Mouse (Mus musculus) neural tube, embryonic 15.5 days (tissue): ENCODE data around the gene Lrba. TPM values are rescaled to one million over a fixed set of nuclear protein-coding genes. Genes with fewer than 3 reads are reported as not detected.

Experiments used
- ATAC-seq: fragments of 200-750 bp; cut with Nextera tagmentation; 2 replicates; pipeline ENCODE4 v1.8.0; 2017; ENCODE audit warnings: mild to moderate bottlenecking, moderate TSS enrichment, moderate library complexity; ENCODE audit not compliant: low FRiP score
- H3K27ac ChIP-seq: fragments of 300-500 bp; sonication (generic); replicated peaks from 2 replicates; pipeline ENCODE4 v1.5.1; 2015; ENCODE audit warnings: mild to moderate bottlenecking, inconsistent platforms
- H3K27me3 ChIP-seq: fragments of 300-500 bp; sonication (generic); replicated peaks from 2 replicates; pipeline ENCODE4 v1.6.1; 2015; ENCODE audit warnings: inconsistent platforms
- H3K36me3 ChIP-seq: fragments of 300-500 bp; sonication (generic); 2 replicates; pipeline ENCODE4 v1.6.1; 2015; ENCODE audit warnings: inconsistent platforms
- H3K4me1 ChIP-seq: fragments of 300-500 bp; sonication (generic); 2 replicates; pipeline ENCODE4 v1.6.1; 2015; ENCODE audit warnings: inconsistent platforms
- H3K4me2 ChIP-seq: fragments of 300-500 bp; sonication (generic); 2 replicates; pipeline ENCODE4 v1.6.1; 2015; ENCODE audit warnings: inconsistent platforms, mild to moderate bottlenecking, moderate library complexity
- H3K4me3 ChIP-seq: fragments of 300-500 bp; sonication (generic); replicated peaks from 2 replicates; pipeline ENCODE4 v1.5.1; 2015; ENCODE audit warnings: mild to moderate bottlenecking, inconsistent platforms
- H3K9ac ChIP-seq: fragments of 300-500 bp; sonication (generic); replicated peaks from 2 replicates; pipeline ENCODE4 v1.6.1; 2015; ENCODE audit warnings: mild to moderate bottlenecking, inconsistent platforms
- H3K9me3 ChIP-seq: fragments of 300-500 bp; sonication (generic); replicated peaks from 2 replicates; pipeline ENCODE4 v1.6.1; 2016; ENCODE audit warnings: inconsistent platforms
- WGBS: fragments of 180-500 bp; shearing (Covaris S2); methylation state at CpG from one replicate; pipeline ENCODE4 v1.1.7; 2015; ENCODE audit warnings: mixed read lengths; 5-methylcytosine and 5-hydroxymethylcytosine counted together
- polyA plus RNA-seq: library from polyadenylated mRNA; unstranded; fragments of >200 nt; fragmentation: Nextera tagmentation; extraction: Ambion mirVana; gene quantifications from 2 replicates; pipeline ENCODE4 v1.2.1, GENCODE M21; 2015

Lrba gene
- polyA plus RNA-seq, 1 experiment from 2014 or later = 5.7 TPM

GRCm38 (mm10) chr3:86701163-86701563 is 476.7 kb downstream of the Lrba start:
- peak; percentile 84 for ATAC-seq
- Histone ChIP-seq H3K27ac (peak overlapping the region; percentile 29), H3K4me2 (no peak overlapping the region), H3K27me3 (no peaks in the 10 kb centered on the region), H3K9me3 (no peaks in the 10 kb centered on the region), H3K4me1 (0 out of 2 replicates have a peak, but pooled peaks cover 6% of the 10 kb centered on the region), H3K36me3 (no peaks in the 10 kb centered on the region), H3K4me3 (no peak overlapping the region), H3K9ac (no peak overlapping the region)
- 15% methylated on average over 1 of the region's 1 CpGs for WGBS

- no peak overlapping the region for H3K4me2 ChIP-seq
- peaks cover 3% of the 10 kb centered on the region; the same call in 1 of the 2 replicates for H3K4me1 ChIP-seq
- H3K9me3 ChIP-seq = no peaks in the 10 kb centered on the region
- no peak overlapping the region for H3K9ac ChIP-seq
- no peak for ATAC-seq
- H3K4me3 ChIP-seq = no peak overlapping the region
- no peaks in the 10 kb centered on the region for H3K27me3 ChIP-seq
- WGBS = 33% methylated on average over 4 of the region's 4 CpGs
- no peak overlapping the region for H3K27ac ChIP-seq
- no peaks in the 10 kb centered on the region for H3K36me3 ChIP-seq
Observed at GRCm38 (mm10) chr3:86709472-86709871, 485.0 kb downstream of the Lrba start.

GRCm38 (mm10) chr3:86711530-86711929 is 487.1 kb downstream of the Lrba start:
- ATAC-seq = no peak
- WGBS = 45% methylated on average over 1 of the region's 1 CpGs

GRCm38 (mm10) chr3:86712758-86713157 is 488.3 kb downstream of the Lrba start:
- no peaks in the 10 kb centered on the region for H3K9me3 ChIP-seq
- ATAC-seq = peak; percentile 66
- no peak overlapping the region for H3K9ac ChIP-seq
- no peak overlapping the region for H3K4me3 ChIP-seq
- WGBS = 18% methylated on average over 3 of the region's 3 CpGs
- no peak overlapping the region for H3K4me2 ChIP-seq
- peaks cover 3% of the 10 kb centered on the region; the same call in 1 of the 2 replicates for H3K4me1 ChIP-seq
- 0 out of 2 replicates have a peak, but pooled peaks cover 2% of the 10 kb centered on the region for H3K27me3 ChIP-seq
- peak overlapping the region; percentile 66 for H3K27ac ChIP-seq
- H3K36me3 ChIP-seq = no peaks in the 10 kb centered on the region

More at GRCm38 (mm10) chr3:86711530-86711929, 487.1 kb downstream of the Lrba start:
- H3K9ac ChIP-seq = no peak overlapping the region
- H3K4me3 ChIP-seq = no peak overlapping the region
- no peaks in the 10 kb centered on the region for H3K9me3 ChIP-seq
- no peaks in the 10 kb centered on the region for H3K36me3 ChIP-seq
- 0 out of 2 replicates have a peak, but pooled peaks cover 2% of the 10 kb centered on the region for H3K27me3 ChIP-seq
- H3K27ac ChIP-seq = peak overlapping the region; percentile 29; the same call in 1 of the 2 replicates
- H3K4me2 ChIP-seq = no peak overlapping the region
- peaks cover 3% of the 10 kb centered on the region; the same call in 1 of the 2 replicates for H3K4me1 ChIP-seq

GRCm38 (mm10) chr3:86714446-86714845 is 490.0 kb downstream of the Lrba start:
- Histone ChIP-seq H3K9ac (no peak overlapping the region), H3K4me3 (no peak overlapping the region), H3K27me3 (0 out of 2 replicates have a peak, but pooled peaks cover 2% of the 10 kb centered on the region), H3K4me1 (peaks cover 3% of the 10 kb centered on the region; the same call in 1 of the 2 replicates), H3K4me2 (no peak overlapping the region), H3K36me3 (no peaks in the 10 kb centered on the region), H3K27ac (no peak overlapping the region), H3K9me3 (no peaks in the 10 kb centered on the region)
- 78% methylated on average over 2 of the region's 2 CpGs for WGBS
- ATAC-seq = no peak

- 0 out of 2 replicates have a peak overlapping the region, but pooled peaks have one; percentile 18 for H3K27ac ChIP-seq
- H3K27me3 ChIP-seq = no peaks in the 10 kb centered on the region
- H3K9me3 ChIP-seq = no peaks in the 10 kb centered on the region
- 25% methylated on average over 9 of the region's 9 CpGs for WGBS
- peaks cover 11% of the 10 kb centered on the region; the same call in 1 of the 2 replicates for H3K4me1 ChIP-seq
- H3K4me2 ChIP-seq = no peak overlapping the region
- no peaks in the 10 kb centered on the region for H3K36me3 ChIP-seq
- no peak overlapping the region for H3K9ac ChIP-seq
- no peak for ATAC-seq
- H3K4me3 ChIP-seq = no peak overlapping the region
Observed at GRCm38 (mm10) chr3:86723415-86724298, 499.2 kb downstream of the Lrba start.

- Histone ChIP-seq H3K9me3 (no peaks in the 10 kb centered on the region), H3K36me3 (no peaks in the 10 kb centered on the region), H3K4me2 (no peak overlapping the region), H3K27me3 (no peaks in the 10 kb centered on the region), H3K9ac (no peak overlapping the region), H3K27ac (no peak overlapping the region), H3K4me3 (no peak overlapping the region), H3K4me1 (peaks cover 8% of the 10 kb centered on the region; the same call in 1 of the 2 replicates)
- WGBS = 85% methylated on average over 9 of the region's 9 CpGs
- ATAC-seq = no peak
Observed at GRCm38 (mm10) chr3:86725113-86725512, 500.6 kb downstream of the Lrba start.

- H3K9me3 ChIP-seq = no peaks in the 10 kb centered on the region
- H3K9ac ChIP-seq = no peak overlapping the region
- H3K27me3 ChIP-seq = no peaks in the 10 kb centered on the region
- H3K36me3 ChIP-seq = no peaks in the 10 kb centered on the region
- H3K4me3 ChIP-seq = no peak overlapping the region
- H3K4me1 ChIP-seq = peaks cover 12% of the 10 kb centered on the region
- 59% methylated on average over 3 of the region's 3 CpGs for WGBS
- peak overlapping the region; percentile 58; the same call in 1 of the 2 replicates for H3K27ac ChIP-seq
- no peak overlapping the region for H3K4me2 ChIP-seq
- no peak for ATAC-seq
Observed at GRCm38 (mm10) chr3:86738831-86739230, 514.4 kb downstream of the Lrba start.

- H3K36me3 ChIP-seq = no peaks in the 10 kb centered on the region
- peaks cover 16% of the 10 kb centered on the region for H3K4me1 ChIP-seq
- H3K9me3 ChIP-seq = no peaks in the 10 kb centered on the region
- H3K27ac ChIP-seq = peak overlapping the region; percentile 60
- no peak overlapping the region for H3K9ac ChIP-seq
- no peaks in the 10 kb centered on the region for H3K27me3 ChIP-seq
- no peak overlapping the region for H3K4me2 ChIP-seq
- no peak overlapping the region for H3K4me3 ChIP-seq
- WGBS = 19% methylated on average over 4 of the region's 4 CpGs
- peak; percentile 82 for ATAC-seq
Observed at GRCm38 (mm10) chr3:86739745-86740144, 515.3 kb downstream of the Lrba start.

GRCm38 (mm10) chr3:86745348-86745747 is 520.9 kb downstream of the Lrba start:
- Histone ChIP-seq H3K4me3 (no peak overlapping the region), H3K27ac (peak overlapping the region; percentile 78), H3K9me3 (no peaks in the 10 kb centered on the region), H3K4me1 (peaks cover 26% of the 10 kb centered on the region), H3K27me3 (no peaks in the 10 kb centered on the region), H3K4me2 (peak overlapping the region; percentile 31; the same call in 1 of the 2 replicates), H3K9ac (no peak overlapping the region), H3K36me3 (no peaks in the 10 kb centered on the region)
- peak; percentile 39; the same call in 1 of the 2 replicates for ATAC-seq
- WGBS = 36% methylated on average over 4 of the region's 4 CpGs

- no peaks in the 10 kb centered on the region for H3K9me3 ChIP-seq
- H3K27ac ChIP-seq = peak overlapping the region; percentile 78
- H3K36me3 ChIP-seq = no peaks in the 10 kb centered on the region
- peaks cover 26% of the 10 kb centered on the region for H3K4me1 ChIP-seq
- H3K9ac ChIP-seq = no peak overlapping the region
- H3K4me3 ChIP-seq = no peak overlapping the region
- no peaks in the 10 kb centered on the region for H3K27me3 ChIP-seq
- 29% methylated on average over 10 of the region's 10 CpGs for WGBS
- peak; percentile 85 for ATAC-seq
- peak overlapping the region; percentile 31 for H3K4me2 ChIP-seq
Observed at GRCm38 (mm10) chr3:86745769-86746512, 521.5 kb downstream of the Lrba start.
